Mouse (Mus musculus) heart, postnatal 0 days (tissue): ENCODE data around the gene Olfr223.

Experiments
- CTCF ChIP-seq: IDR thresholded peaks from 2 replicates; pipeline ENCODE4 v1.5.1; 2016; ENCODE audit warnings: antibody characterized with exemption, control low read depth, low read depth
- EP300 ChIP-seq: IDR thresholded peaks from 2 replicates; pipeline ENCODE4 v1.6.1; 2016; ENCODE audit warnings: antibody characterized with exemption, low read depth

- TF ChIP-seq CTCF: no peak
- no peak for TF ChIP-seq EP300
These were observed 51.8 kb downstream of the Olfr223 start, which contains the start of gene Nlrp3 for GRCm38 (mm10) chr11:59541324-59541723.
